Mouse (Mus musculus): ENCODE data around the gene Igsf9b.

Gene Igsf9b

GRCm38 (mm10) chr9:27298411-27299285, at the start of gene Igsf9b:
Gene Igsf9b, plus strand, starts transcription at chr9:27299204.
- DNase-seq (ENCODE audit: low spot score in 2 of 2) = peak; percentile 98

- DNase-seq (ENCODE audit: low spot score in 2 of 2) = no peak
These were observed 46.8 kb upstream of the Igsf9b start for GRCm38 (mm10) chr9:27252034-27252714.

- DNase-seq (ENCODE audit: low spot score in 2 of 2) = no peak
These were observed 42.5 kb upstream of the Igsf9b start for GRCm38 (mm10) chr9:27256454-27256853.

- DNase-seq (ENCODE audit: low spot score in 2 of 2) = no peak
These were observed 38.5 kb upstream of the Igsf9b start for GRCm38 (mm10) chr9:27260378-27260947.

- DNase-seq (ENCODE audit: low spot score in 2 of 2) = peak; percentile 52 to 57
These were observed 37.1 kb upstream of the Igsf9b start for GRCm38 (mm10) chr9:27261905-27262304.

GRCm38 (mm10) chr9:27265009-27265408, 34.0 kb upstream of the Igsf9b start:
- DNase-seq (ENCODE audit: low spot score in 2 of 2) = no peak

GRCm38 (mm10) chr9:27267878-27268277, 31.1 kb upstream of the Igsf9b start:
- no peak for DNase-seq (ENCODE audit: low spot score in 2 of 2)

GRCm38 (mm10) chr9:27268493-27268892, 30.5 kb upstream of the Igsf9b start:
- no peak for DNase-seq (ENCODE audit: low spot score in 2 of 2)

- no peak for DNase-seq (ENCODE audit: low spot score in 2 of 2)
These were observed 29.7 kb upstream of the Igsf9b start for GRCm38 (mm10) chr9:27269322-27269721.

- DNase-seq (ENCODE audit: low spot score in 2 of 2) = no peak
These were observed 29.1 kb upstream of the Igsf9b start for GRCm38 (mm10) chr9:27269904-27270303.

- DNase-seq (ENCODE audit: low spot score in 2 of 2) = no peak
These were observed 27.1 kb upstream of the Igsf9b start for GRCm38 (mm10) chr9:27271899-27272298.

- no peak for DNase-seq (ENCODE audit: low spot score in 2 of 2)
These were observed 26.1 kb upstream of the Igsf9b start for GRCm38 (mm10) chr9:27272858-27273257.

GRCm38 (mm10) chr9:27276282-27276839, 22.6 kb upstream of the Igsf9b start:
- no peak for DNase-seq (ENCODE audit: low spot score in 2 of 2)

- DNase-seq (ENCODE audit: low spot score in 2 of 2) = no peak
These were observed 21.5 kb upstream of the Igsf9b start for GRCm38 (mm10) chr9:27277401-27278087.

- no peak for DNase-seq (ENCODE audit: low spot score in 2 of 2)
These were observed 20.0 kb upstream of the Igsf9b start for GRCm38 (mm10) chr9:27279041-27279440.

GRCm38 (mm10) chr9:27280976-27281375, 18.0 kb upstream of the Igsf9b start:
- no peak for DNase-seq (ENCODE audit: low spot score in 2 of 2)

- peak; percentile 24 to 41 for DNase-seq (ENCODE audit: low spot score in 2 of 2)
These were observed 13.2 kb upstream of the Igsf9b start for GRCm38 (mm10) chr9:27285719-27286249.

- DNase-seq (ENCODE audit: low spot score in 2 of 2) = no peak
These were observed 12.7 kb upstream of the Igsf9b start for GRCm38 (mm10) chr9:27286296-27286695.

- peak; percentile 39 to 57 for DNase-seq (ENCODE audit: low spot score in 2 of 2)
These were observed 12.1 kb upstream of the Igsf9b start for GRCm38 (mm10) chr9:27286859-27287258.

- DNase-seq (ENCODE audit: low spot score in 2 of 2) = peak; percentile 52 to 72
These were observed 11.6 kb upstream of the Igsf9b start for GRCm38 (mm10) chr9:27287419-27287818.

- peak; percentile 84 to 86 for DNase-seq (ENCODE audit: low spot score in 2 of 2)
These were observed 10.6 kb upstream of the Igsf9b start for GRCm38 (mm10) chr9:27288442-27288841.
